Mouse (Mus musculus) forebrain, embryonic 13.5 days (tissue): ENCODE measurements around the gene Tmem53. TPM values are rescaled to one million over a fixed set of nuclear protein-coding genes. Genes with fewer than 3 reads are reported as not detected.

ENCODE experiments used
- ATAC-seq: fragments of 200-750 bp; cut with Nextera tagmentation; 2 replicates; pipeline ENCODE4 v1.8.0; 2017
- H3K27ac ChIP-seq: fragments of 300-500 bp; sonication (generic); 2 replicates; pipeline ENCODE4 v1.5.1; 2015; ENCODE audit warnings: inconsistent platforms, mild to moderate bottlenecking, moderate library complexity
- H3K27me3 ChIP-seq: fragments of 300-500 bp; sonication (generic); 2 replicates; pipeline ENCODE4 v1.6.1; 2015; ENCODE audit warnings: mild to moderate bottlenecking, inconsistent platforms
- H3K36me3 ChIP-seq: fragments of 300-500 bp; sonication (generic); 2 replicates; pipeline ENCODE4 v1.6.1; 2015; ENCODE audit warnings: mild to moderate bottlenecking, inconsistent platforms; ENCODE audit not compliant: poor library complexity, severe bottlenecking
- H3K4me1 ChIP-seq: fragments of 300-500 bp; sonication (generic); 2 replicates; pipeline ENCODE4 v1.6.1; 2015; ENCODE audit warnings: inconsistent platforms
- H3K4me2 ChIP-seq: fragments of 300-500 bp; sonication (generic); 2 replicates; pipeline ENCODE4 v1.6.1; 2015; ENCODE audit warnings: inconsistent platforms, mild to moderate bottlenecking, moderate library complexity
- H3K4me3 ChIP-seq: fragments of 300-500 bp; sonication (generic); 2 replicates; pipeline ENCODE4 v1.5.1; 2015; ENCODE audit warnings: mild to moderate bottlenecking, inconsistent platforms
- H3K9ac ChIP-seq: fragments of 300-500 bp; sonication (generic); 2 replicates; pipeline ENCODE4 v1.6.1; 2015; ENCODE audit warnings: mild to moderate bottlenecking, inconsistent platforms
- H3K9me3 ChIP-seq: fragments of 300-500 bp; sonication (generic); replicated peaks from 2 replicates; pipeline ENCODE4 v1.6.1; 2016; ENCODE audit warnings: inconsistent platforms
- WGBS: fragments of 180-500 bp; shearing (Covaris S2); methylation state at CpG from one replicate; pipeline ENCODE4 v1.1.7; 2015; 5-methylcytosine and 5-hydroxymethylcytosine counted together
- polyA plus RNA-seq: library from polyadenylated mRNA; unstranded; fragments of >200 nt; fragmentation: Nextera tagmentation; extraction: Ambion mirVana; gene quantifications from 2 replicates; pipeline ENCODE4 v1.2.1, GENCODE M21; 2015

Tmem53 gene
- polyA plus RNA-seq, 1 experiment from 2014 or later: 6.9 TPM

GRCm38 (mm10) chr4:117276281-117276711 is 24.5 kb downstream of the Tmem53 start:
- peaks cover 10% of the 10 kb centered on the region for H3K9me3 ChIP-seq
- H3K9ac ChIP-seq: no peak overlapping the region
- WGBS: 95% methylated on average over 17 of the region's 17 CpGs
- no peak for ATAC-seq
- H3K4me1 ChIP-seq: peaks cover 22% of the 10 kb centered on the region
- no peak overlapping the region for H3K27ac ChIP-seq
- H3K27me3 ChIP-seq: no peaks in the 10 kb centered on the region
- H3K36me3 ChIP-seq: peaks cover 99% of the 10 kb centered on the region
- H3K4me2 ChIP-seq: no peak overlapping the region
- H3K4me3 ChIP-seq: no peak overlapping the region

- Histone ChIP-seq H3K27ac (no peak overlapping the region), H3K9me3 (peaks cover 10% of the 10 kb centered on the region), H3K9ac (no peak overlapping the region), H3K4me1 (peaks cover 24% of the 10 kb centered on the region), H3K27me3 (no peaks in the 10 kb centered on the region), H3K4me3 (no peak overlapping the region), H3K36me3 (peaks cover 99% of the 10 kb centered on the region), H3K4me2 (no peak overlapping the region)
- ATAC-seq: no peak
- WGBS: 95% methylated on average over 13 of the region's 13 CpGs
Measured at GRCm38 (mm10) chr4:117277021-117277420, 25.3 kb downstream of the Tmem53 start.

GRCm38 (mm10) chr4:117277687-117278086 is 25.9 kb downstream of the Tmem53 start:
- no peak overlapping the region for H3K4me3 ChIP-seq
- H3K36me3 ChIP-seq: peaks cover 99% of the 10 kb centered on the region
- H3K9ac ChIP-seq: no peak overlapping the region
- H3K27ac ChIP-seq: no peak overlapping the region
- H3K4me1 ChIP-seq: peaks cover 18% of the 10 kb centered on the region
- no peak overlapping the region for H3K4me2 ChIP-seq
- 93% methylated on average over 7 of the region's 7 CpGs for WGBS
- H3K9me3 ChIP-seq: peaks cover 10% of the 10 kb centered on the region
- no peaks in the 10 kb centered on the region for H3K27me3 ChIP-seq
- no peak for ATAC-seq

GRCm38 (mm10) chr4:117278381-117279252 is 26.9 kb downstream of the Tmem53 start:
- H3K36me3 ChIP-seq: peaks cover 100% of the 10 kb centered on the region
- peaks cover 18% of the 10 kb centered on the region for H3K4me1 ChIP-seq
- 77% methylated on average over 10 of the region's 10 CpGs for WGBS
- ATAC-seq: no peak
- no peaks in the 10 kb centered on the region for H3K27me3 ChIP-seq
- H3K9me3 ChIP-seq: peaks cover 10% of the 10 kb centered on the region
- no peak overlapping the region for H3K4me2 ChIP-seq
- no peak overlapping the region for H3K9ac ChIP-seq
- no peak overlapping the region for H3K27ac ChIP-seq
- no peak overlapping the region for H3K4me3 ChIP-seq

GRCm38 (mm10) chr4:117279253-117279642 is 27.5 kb downstream of the Tmem53 start:
- H3K27me3 ChIP-seq: no peaks in the 10 kb centered on the region
- H3K9me3 ChIP-seq: peaks cover 7% of the 10 kb centered on the region
- ATAC-seq: no peak
- H3K9ac ChIP-seq: no peak overlapping the region
- H3K36me3 ChIP-seq: peaks cover 100% of the 10 kb centered on the region
- H3K4me3 ChIP-seq: no peak overlapping the region
- WGBS: 92% methylated on average over 2 of the region's 2 CpGs
- H3K4me2 ChIP-seq: no peak overlapping the region
- no peak overlapping the region for H3K27ac ChIP-seq
- H3K4me1 ChIP-seq: peaks cover 24% of the 10 kb centered on the region

- Histone ChIP-seq H3K27me3 (no peaks in the 10 kb centered on the region), H3K4me2 (no peak overlapping the region), H3K9me3 (no peaks in the 10 kb centered on the region), H3K36me3 (peaks cover 100% of the 10 kb centered on the region), H3K27ac (no peak overlapping the region), H3K9ac (no peak overlapping the region), H3K4me3 (no peak overlapping the region), H3K4me1 (peaks cover 36% of the 10 kb centered on the region)
- 92% methylated on average over 8 of the region's 8 CpGs for WGBS
- ATAC-seq: no peak
Measured at GRCm38 (mm10) chr4:117280397-117280930, 28.7 kb downstream of the Tmem53 start.

- Histone ChIP-seq H3K36me3 (peaks cover 100% of the 10 kb centered on the region), H3K9me3 (no peaks in the 10 kb centered on the region), H3K9ac (no peak overlapping the region), H3K4me3 (no peak overlapping the region), H3K4me2 (no peak overlapping the region), H3K27me3 (no peaks in the 10 kb centered on the region), H3K4me1 (peaks cover 44% of the 10 kb centered on the region), H3K27ac (no peak overlapping the region)
- WGBS: 75% methylated on average over 19 of the region's 19 CpGs
- ATAC-seq: no peak
Measured at GRCm38 (mm10) chr4:117281090-117281845, 29.5 kb downstream of the Tmem53 start.

GRCm38 (mm10) chr4:117283271-117284191 is 31.8 kb downstream of the Tmem53 start:
- peak; percentile 57 for ATAC-seq
- 10% methylated on average over 22 of the region's 22 CpGs for WGBS
- Histone ChIP-seq H3K4me2 (peak overlapping the region; percentile 0; the same call in 1 of the 2 replicates), H3K36me3 (peaks cover 92% of the 10 kb centered on the region), H3K9me3 (no peaks in the 10 kb centered on the region), H3K4me1 (peaks cover 66% of the 10 kb centered on the region), H3K27me3 (no peaks in the 10 kb centered on the region), H3K4me3 (no peak overlapping the region), H3K27ac (peak overlapping the region; percentile 66), H3K9ac (peak overlapping the region; percentile 3)

- H3K9ac ChIP-seq: peak overlapping the region; percentile 3
- WGBS: 50% methylated on average over 4 of the region's 4 CpGs
- H3K9me3 ChIP-seq: no peaks in the 10 kb centered on the region
- ATAC-seq: no peak
- H3K27me3 ChIP-seq: no peaks in the 10 kb centered on the region
- H3K4me3 ChIP-seq: no peak overlapping the region
- peak overlapping the region; percentile 66 for H3K27ac ChIP-seq
- H3K36me3 ChIP-seq: peaks cover 83% of the 10 kb centered on the region
- peaks cover 68% of the 10 kb centered on the region for H3K4me1 ChIP-seq
- peak overlapping the region; percentile 0; the same call in 1 of the 2 replicates for H3K4me2 ChIP-seq
Measured at GRCm38 (mm10) chr4:117284363-117284762, 32.6 kb downstream of the Tmem53 start.

- peaks cover 58% of the 10 kb centered on the region for H3K4me1 ChIP-seq
- WGBS: 9% methylated on average over 25 of the region's 25 CpGs
- H3K4me3 ChIP-seq: peak overlapping the region; percentile 61
- peak; percentile 11; the same call in 1 of the 2 replicates for ATAC-seq
- H3K27me3 ChIP-seq: no peaks in the 10 kb centered on the region
- no peaks in the 10 kb centered on the region for H3K9me3 ChIP-seq
- H3K9ac ChIP-seq: peak overlapping the region; percentile 78
- H3K27ac ChIP-seq: peak overlapping the region; percentile 94
- peak overlapping the region; percentile 70 for H3K4me2 ChIP-seq
- peaks cover 43% of the 10 kb centered on the region for H3K36me3 ChIP-seq
Measured at GRCm38 (mm10) chr4:117288277-117288926, 36.7 kb downstream of the Tmem53 start.
